Mouse (Mus musculus) ovary, postnatal 36 days (tissue): ENCODE results near the gene Dnajb4.

Source experiments
- DNase-seq: peaks from one replicate; pipeline ENCODE4 v3.0.0; 2022; ENCODE audit warnings: low spot score, mixed read lengths

Gene Dnajb4

GRCm38 (mm10) chr3:152209967-152210634 lies at the start of gene Dnajb4, which contains the start of gene Fubp1:
TSS of gene Dnajb4 (minus strand) at chr3:152210302.
TSS of gene Fubp1 (plus strand) at chr3:152210422.
- peak; percentile 100 for DNase-seq

GRCm38 (mm10) chr3:152259409-152259808 lies 49.3 kb upstream of the Dnajb4 start:
- peak; percentile 75 for DNase-seq

- no peak for DNase-seq
These were observed 47.4 kb upstream of the Dnajb4 start for GRCm38 (mm10) chr3:152257528-152257927.

GRCm38 (mm10) chr3:152250487-152250886 lies 40.4 kb upstream of the Dnajb4 start:
- no peak for DNase-seq

- DNase-seq, result no peak
These were observed 37.6 kb upstream of the Dnajb4 start for GRCm38 (mm10) chr3:152247708-152248107.

GRCm38 (mm10) chr3:152245273-152245910 lies 35.3 kb upstream of the Dnajb4 start:
- DNase-seq, result no peak

GRCm38 (mm10) chr3:152243304-152243703 lies 33.2 kb upstream of the Dnajb4 start:
- DNase-seq, result no peak

- DNase-seq, result no peak
These were observed 31.0 kb upstream of the Dnajb4 start for GRCm38 (mm10) chr3:152241098-152241497.

GRCm38 (mm10) chr3:152239592-152239991 lies 29.5 kb upstream of the Dnajb4 start:
- no peak for DNase-seq

- no peak for DNase-seq
These were observed 28.7 kb upstream of the Dnajb4 start for GRCm38 (mm10) chr3:152238836-152239235.

GRCm38 (mm10) chr3:152235805-152236204 lies 25.7 kb upstream of the Dnajb4 start:
- no peak for DNase-seq

GRCm38 (mm10) chr3:152235238-152235637 lies 25.1 kb upstream of the Dnajb4 start:
- DNase-seq, result no peak

- no peak for DNase-seq
These were observed 21.4 kb upstream of the Dnajb4 start for GRCm38 (mm10) chr3:152231333-152232100.

- DNase-seq, result no peak
These were observed 19.2 kb upstream of the Dnajb4 start for GRCm38 (mm10) chr3:152229271-152229670.

GRCm38 (mm10) chr3:152228843-152229242 lies 18.7 kb upstream of the Dnajb4 start:
- no peak for DNase-seq

- DNase-seq, result no peak
These were observed 15.8 kb upstream of the Dnajb4 start for GRCm38 (mm10) chr3:152225906-152226305.

- no peak for DNase-seq
These were observed 14.8 kb upstream of the Dnajb4 start for GRCm38 (mm10) chr3:152224918-152225317.

- DNase-seq, result no peak
These were observed 3.3 kb upstream of the Dnajb4 start for GRCm38 (mm10) chr3:152213416-152213815.

- DNase-seq, result no peak
These were observed 1.7 kb upstream of the Dnajb4 start for GRCm38 (mm10) chr3:152211731-152212279.

- peak; percentile 73 for DNase-seq
These were observed 758 bp upstream of the Dnajb4 start for GRCm38 (mm10) chr3:152210728-152211391.

- DNase-seq, result no peak
These were observed 730 bp downstream of the Dnajb4 start for GRCm38 (mm10) chr3:152209177-152209966.
